Mouse (Mus musculus) forebrain, embryonic 12.5 days (tissue): ENCODE measurements around the gene Kdm2a. TPM values are rescaled to one million over a fixed set of nuclear protein-coding genes. Genes with fewer than 3 reads are reported as not detected.
"Not testable (repeated sequence)": the region's sequence is repeated elsewhere in the genome, so short reads cannot be mapped to it uniquely, and the experiment has no call there.

Experiments
- ATAC-seq: fragments of 200-750 bp; cut with Nextera tagmentation; 2 replicates; pipeline ENCODE4 v1.8.0; 2017; ENCODE audit warnings: moderate TSS enrichment; ENCODE audit not compliant: low FRiP score
- H3K27ac ChIP-seq: fragments of 300-500 bp; sonication (generic); 2 replicates; pipeline ENCODE4 v1.5.1; 2016; ENCODE audit warnings: mild to moderate bottlenecking
- H3K27me3 ChIP-seq: fragments of 300-500 bp; sonication (generic); 2 replicates; pipeline ENCODE4 v1.6.1; 2016; ENCODE audit warnings: mild to moderate bottlenecking
- H3K36me3 ChIP-seq: fragments of 300-500 bp; sonication (generic); replicated peaks from 2 replicates; pipeline ENCODE4 v1.6.1; 2016; ENCODE audit warnings: mild to moderate bottlenecking
- H3K4me1 ChIP-seq: fragments of 300-500 bp; sonication (generic); 2 replicates; pipeline ENCODE4 v1.6.1; 2016
- H3K4me2 ChIP-seq: fragments of 300-500 bp; sonication (generic); 2 replicates; pipeline ENCODE4 v1.6.1; 2016; ENCODE audit warnings: mild to moderate bottlenecking, moderate library complexity
- H3K4me3 ChIP-seq: fragments of 300-500 bp; sonication (generic); replicated peaks from 2 replicates; pipeline ENCODE4 v1.5.1; 2016; ENCODE audit warnings: mild to moderate bottlenecking
- H3K9ac ChIP-seq: fragments of 300-500 bp; sonication (generic); 2 replicates; pipeline ENCODE4 v1.6.1; 2016; ENCODE audit warnings: mild to moderate bottlenecking
- H3K9me3 ChIP-seq: fragments of 300-500 bp; sonication (generic); 2 replicates; pipeline ENCODE4 v1.6.1; 2016
- WGBS: fragments of 180-500 bp; shearing (Covaris S2); methylation state at CpG from one replicate; pipeline ENCODE4 v1.1.7; 2016; 5-methylcytosine and 5-hydroxymethylcytosine counted together
- polyA plus RNA-seq: library from polyadenylated mRNA; unstranded; fragments of >200 nt; fragmentation: Nextera tagmentation; extraction: Ambion mirVana; gene quantifications from 2 replicates; pipeline ENCODE4 v1.2.1, GENCODE M21; 2016

Gene Kdm2a
- polyA plus RNA-seq, 1 experiment from 2014 or later, result 57.2 TPM

DNA sequence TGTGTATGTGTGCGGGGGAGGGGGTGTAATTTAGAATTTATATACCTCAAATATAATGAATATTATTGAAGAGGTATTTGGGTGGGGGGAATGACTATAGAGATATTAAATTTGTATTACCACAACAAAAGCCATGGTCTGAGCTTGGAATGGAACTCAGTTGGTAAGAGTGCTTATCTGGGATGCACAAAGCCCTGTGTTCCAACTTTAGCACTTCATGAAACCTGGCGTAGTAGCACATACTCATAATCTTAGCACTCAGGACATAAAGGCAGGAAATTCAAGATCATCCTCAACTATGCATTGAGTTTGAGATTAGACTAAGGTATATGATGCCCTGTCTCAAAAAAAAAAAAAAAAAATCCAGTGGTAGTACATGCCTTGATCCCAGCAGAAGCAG lies 6.8 kb upstream of the Kdm2a start:
- WGBS, result 93% methylated on average over 2 of the region's 2 CpGs
- Histone ChIP-seq H3K4me2 (no peak overlapping the region), H3K4me1 (no peaks in the 10 kb centered on the region), H3K9ac (no peak overlapping the region), H3K36me3 (no peaks in the 10 kb centered on the region), H3K4me3 (no peak overlapping the region), H3K27me3 (no peaks in the 10 kb centered on the region; the same call in 1 of the 2 replicates), H3K27ac (no peak overlapping the region), H3K9me3 (peaks cover 3% of the 10 kb centered on the region; the same call in 1 of the 2 replicates)
- no peak for ATAC-seq

DNA sequence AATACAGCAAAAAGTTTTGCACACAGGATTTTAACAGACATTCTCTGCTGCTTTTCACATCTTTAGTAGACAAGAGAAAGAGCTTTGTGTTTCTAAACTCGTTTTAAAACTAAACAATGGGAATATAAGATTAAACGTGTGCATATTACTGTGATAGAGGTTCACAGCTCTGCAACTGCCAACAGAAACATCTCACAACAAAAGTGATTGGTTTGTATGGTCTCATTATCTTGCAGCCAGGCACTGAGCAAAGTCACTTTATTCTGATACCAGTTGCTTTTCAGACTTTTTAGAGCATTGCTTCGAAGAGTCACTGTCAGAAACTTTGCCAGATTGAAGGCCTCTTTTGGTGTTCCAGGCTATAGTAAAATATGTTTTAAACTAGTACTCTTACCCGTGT lies 874 bp upstream of the Kdm2a start:
- WGBS, result 73% methylated on average over 4 of the region's 4 CpGs
- ATAC-seq, result no peak
- H3K4me3 ChIP-seq, result no peak overlapping the region
- H3K36me3 ChIP-seq, result no peaks in the 10 kb centered on the region
- peaks cover 3% of the 10 kb centered on the region; the same call in 1 of the 2 replicates for H3K9me3 ChIP-seq
- peaks cover 20% of the 10 kb centered on the region for H3K4me1 ChIP-seq
- no peak overlapping the region for H3K9ac ChIP-seq
- no peak overlapping the region for H3K4me2 ChIP-seq
- no peak overlapping the region for H3K27ac ChIP-seq
- no peaks in the 10 kb centered on the region for H3K27me3 ChIP-seq

DNA sequence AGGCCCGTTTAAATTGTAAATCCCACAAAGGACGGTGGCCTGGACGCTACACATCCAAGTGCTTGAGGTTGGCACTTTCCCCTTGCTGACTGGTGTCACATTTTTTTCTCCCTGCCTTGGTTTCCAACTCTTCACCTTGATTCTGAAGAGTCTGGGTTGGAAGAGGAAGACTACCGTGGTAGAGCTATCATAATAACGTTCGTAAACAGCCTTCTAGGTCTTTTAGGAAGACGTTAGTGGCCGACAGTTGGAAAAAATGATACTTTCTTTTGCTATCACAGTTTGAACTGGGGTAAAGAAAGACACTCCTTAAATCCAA lies 504 bp upstream of the Kdm2a start:
- Histone ChIP-seq H3K9ac (peak overlapping the region; percentile 98), H3K27ac (peak overlapping the region; percentile 38; the same call in 1 of the 2 replicates), H3K36me3 (peaks cover under 1% of the 10 kb centered on the region; the same call in 1 of the 2 replicates), H3K4me1 (peaks cover 22% of the 10 kb centered on the region), H3K4me2 (peak overlapping the region; percentile 92), H3K9me3 (peaks cover 3% of the 10 kb centered on the region; the same call in 1 of the 2 replicates), H3K4me3 (peak overlapping the region; percentile 93), H3K27me3 (no peaks in the 10 kb centered on the region)
- 30% methylated on average over 8 of the region's 8 CpGs for WGBS
- ATAC-seq, result no peak

DNA sequence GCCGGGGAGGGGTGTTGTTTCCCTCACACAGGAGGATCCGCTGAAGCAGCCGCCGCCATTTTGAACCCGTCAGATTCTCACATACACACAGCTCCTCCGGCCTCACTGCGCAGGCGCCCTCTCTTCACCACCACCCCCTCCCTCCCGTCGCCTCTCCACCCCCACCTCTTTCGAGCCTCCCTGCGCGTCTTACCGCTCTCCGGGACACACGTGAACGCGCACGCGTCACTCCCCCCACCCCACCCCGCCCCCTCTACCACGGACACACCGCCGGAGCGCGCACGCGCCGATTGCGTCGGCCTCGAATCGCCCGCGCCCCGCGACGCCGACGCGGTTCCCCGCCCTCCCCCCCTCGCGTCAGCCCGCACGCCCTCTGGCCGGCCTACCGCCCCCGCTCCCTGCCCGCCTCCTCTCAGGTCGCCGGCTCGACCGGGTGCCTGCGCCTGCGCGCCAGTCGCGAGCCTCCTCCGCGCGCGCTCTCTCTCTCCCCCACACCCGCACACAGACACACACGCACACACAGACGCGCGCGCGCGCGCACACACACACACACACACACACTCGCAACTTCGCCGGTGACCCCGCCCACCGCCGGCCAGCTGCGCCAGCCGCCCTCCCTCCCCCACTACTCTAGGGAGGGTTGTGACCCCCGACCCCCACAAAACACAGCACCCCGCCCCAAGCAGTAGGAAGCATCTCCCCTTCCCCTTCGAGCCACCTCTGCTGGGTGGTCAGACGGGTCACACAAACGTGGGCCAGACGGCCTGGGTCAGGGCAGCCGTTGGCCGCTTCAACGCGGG lies 887 bp downstream of the Kdm2a start:
- no peaks in the 10 kb centered on the region for H3K27me3 ChIP-seq
- H3K9ac ChIP-seq, result peak overlapping the region; percentile 98
- H3K27ac ChIP-seq, result peak overlapping the region; percentile 97
- H3K4me2 ChIP-seq, result peak overlapping the region; percentile 92
- H3K36me3 ChIP-seq, result peaks cover 9% of the 10 kb centered on the region; the same call in 1 of the 2 replicates
- WGBS, result under 1% methylated on average over 32 of the region's 90 CpGs
- peaks cover 33% of the 10 kb centered on the region for H3K4me1 ChIP-seq
- no peaks in the 10 kb centered on the region for H3K9me3 ChIP-seq
- ATAC-seq, result peak; percentile 92
- H3K4me3 ChIP-seq, result peak overlapping the region; percentile 93

DNA sequence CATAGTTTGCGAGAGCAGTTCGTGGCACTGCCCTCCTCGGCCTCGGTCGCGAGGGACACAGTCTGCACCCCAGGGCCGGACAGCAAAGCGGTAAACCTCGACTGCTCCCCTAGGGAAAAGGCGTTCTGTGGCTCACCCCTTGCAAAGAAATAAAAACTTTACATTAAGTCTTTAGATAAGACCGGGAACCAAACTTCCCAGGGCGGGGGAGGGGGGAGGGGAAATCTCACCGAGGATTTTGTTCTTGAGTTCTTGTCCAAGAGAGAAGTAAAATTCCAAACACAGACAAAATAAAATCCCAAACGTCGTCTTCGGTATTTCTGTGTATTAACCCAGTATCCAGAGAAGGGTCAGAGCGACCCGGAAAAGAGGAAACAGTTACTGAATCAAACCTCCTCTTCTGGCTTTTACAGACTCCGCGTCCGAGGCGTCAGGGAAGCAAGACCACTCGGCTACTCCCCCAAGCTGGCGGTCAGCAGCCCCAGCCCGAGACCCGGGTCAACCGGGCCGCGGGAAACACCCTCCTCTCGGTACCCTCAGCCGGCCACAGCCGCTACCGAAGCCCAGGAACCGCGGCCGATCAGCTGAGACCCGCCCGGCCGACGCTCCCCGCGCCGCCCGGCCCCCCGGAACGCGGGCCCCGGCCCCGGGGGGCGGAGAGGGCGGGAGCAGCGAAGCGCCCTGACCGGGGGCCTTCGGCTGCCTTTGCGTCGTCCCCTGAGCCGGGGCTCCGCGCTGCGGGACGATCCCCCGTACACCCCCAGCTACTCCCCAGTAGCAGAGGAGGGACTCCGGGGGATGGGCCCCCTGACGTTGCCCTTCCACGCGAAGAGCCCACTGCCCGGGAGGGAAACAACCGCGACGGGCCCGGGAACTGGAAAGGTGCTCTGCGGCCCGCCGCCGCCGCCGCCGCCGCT lies 1.7 kb downstream of the Kdm2a start:
- ATAC-seq, result peak; percentile 67
- Histone ChIP-seq H3K27ac (peak overlapping the region; percentile 97), H3K4me1 (peaks cover 35% of the 10 kb centered on the region), H3K27me3 (no peaks in the 10 kb centered on the region), H3K9ac (peak overlapping the region; percentile 98), H3K9me3 (no peaks in the 10 kb centered on the region), H3K4me3 (peak overlapping the region; percentile 93), H3K36me3 (peaks cover 9% of the 10 kb centered on the region; the same call in 1 of the 2 replicates), H3K4me2 (peak overlapping the region; percentile 92)
- WGBS, result under 1% methylated on average over 62 of the region's 80 CpGs

DNA sequence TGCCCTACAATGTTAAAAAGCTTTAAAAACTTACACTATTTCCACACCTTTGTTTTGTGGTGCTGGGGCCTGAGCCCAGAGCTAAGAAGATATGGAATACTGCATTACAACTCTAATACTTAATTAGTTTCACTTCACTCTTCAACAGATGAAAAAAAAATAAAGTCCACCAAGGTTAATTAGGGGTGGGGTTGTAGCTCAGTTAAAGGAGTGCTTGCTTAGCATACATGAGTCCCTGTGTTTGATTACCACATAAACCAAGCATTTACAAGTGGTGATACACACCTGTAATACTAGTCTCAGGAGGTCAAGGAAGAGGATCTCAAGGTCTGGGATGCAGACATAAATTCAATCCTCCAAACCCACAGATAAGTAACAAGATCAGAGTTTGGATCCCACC lies 10.8 kb downstream of the Kdm2a start:
- Histone ChIP-seq H3K4me2 (no peak overlapping the region), H3K36me3 (peaks cover 11% of the 10 kb centered on the region), H3K27me3 (no peaks in the 10 kb centered on the region), H3K9me3 (no peaks in the 10 kb centered on the region), H3K4me3 (no peak overlapping the region), H3K4me1 (peaks cover 2% of the 10 kb centered on the region; the same call in 1 of the 2 replicates), H3K27ac (no peak overlapping the region), H3K9ac (no peak overlapping the region)
- ATAC-seq, result no peak

DNA sequence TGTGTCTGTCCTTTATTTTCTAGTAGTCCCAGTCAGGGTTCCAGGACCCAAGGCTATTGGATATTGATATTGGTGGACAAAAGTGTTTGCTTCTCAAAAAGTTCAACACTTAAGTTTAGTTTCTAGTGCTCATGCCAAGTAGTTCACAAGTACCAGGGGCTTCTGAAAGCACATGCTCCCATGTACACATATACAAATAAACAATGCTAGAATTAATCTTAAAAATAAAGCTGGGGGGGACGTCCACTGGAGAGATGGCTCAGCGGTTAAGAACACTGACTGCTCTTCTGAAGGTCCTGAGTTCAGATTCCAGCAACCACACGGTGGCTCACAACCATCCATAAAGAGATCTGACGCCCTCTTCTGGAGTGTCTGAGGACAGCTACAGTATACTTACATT lies 13.1 kb downstream of the Kdm2a start:
- H3K4me3 ChIP-seq, result no peak overlapping the region
- ATAC-seq, result no peak
- H3K9me3 ChIP-seq, result no peaks in the 10 kb centered on the region
- H3K9ac ChIP-seq, result no peak overlapping the region
- H3K36me3 ChIP-seq, result peaks cover 7% of the 10 kb centered on the region
- no peak overlapping the region for H3K27ac ChIP-seq
- H3K4me1 ChIP-seq, result no peaks in the 10 kb centered on the region
- no peaks in the 10 kb centered on the region for H3K27me3 ChIP-seq
- WGBS, result 84% methylated on average over 4 of the region's 4 CpGs
- H3K4me2 ChIP-seq, result no peak overlapping the region

DNA sequence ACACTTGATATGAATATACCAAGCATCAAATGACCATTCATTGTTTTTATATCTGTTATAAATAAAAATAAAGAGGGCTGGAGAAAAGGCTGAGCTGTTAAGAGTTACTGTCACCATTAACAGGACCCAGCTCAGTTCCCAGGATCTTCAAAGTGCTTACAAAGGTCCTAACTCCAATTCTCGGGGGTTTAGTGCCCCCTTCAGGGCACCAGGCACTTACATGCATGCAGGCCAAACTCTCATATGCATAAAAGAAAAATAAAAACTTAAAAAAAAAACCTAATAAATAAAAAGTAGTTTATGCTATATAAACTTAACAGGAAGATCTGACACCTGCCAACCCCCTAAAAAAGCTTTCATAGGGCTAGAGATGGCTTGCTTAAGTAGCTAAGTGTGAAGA lies 13.8 kb downstream of the Kdm2a start:
- Histone ChIP-seq H3K27me3 (no peaks in the 10 kb centered on the region), H3K9ac (no peak overlapping the region), H3K4me2 (no peak overlapping the region), H3K4me1 (no peaks in the 10 kb centered on the region), H3K36me3 (peaks cover 7% of the 10 kb centered on the region; the same call in 1 of the 2 replicates), H3K4me3 (no peak overlapping the region), H3K27ac (no peak overlapping the region), H3K9me3 (no peaks in the 10 kb centered on the region)
- 45% methylated on average over 1 of the region's 1 CpGs for WGBS
- ATAC-seq, result no peak

DNA sequence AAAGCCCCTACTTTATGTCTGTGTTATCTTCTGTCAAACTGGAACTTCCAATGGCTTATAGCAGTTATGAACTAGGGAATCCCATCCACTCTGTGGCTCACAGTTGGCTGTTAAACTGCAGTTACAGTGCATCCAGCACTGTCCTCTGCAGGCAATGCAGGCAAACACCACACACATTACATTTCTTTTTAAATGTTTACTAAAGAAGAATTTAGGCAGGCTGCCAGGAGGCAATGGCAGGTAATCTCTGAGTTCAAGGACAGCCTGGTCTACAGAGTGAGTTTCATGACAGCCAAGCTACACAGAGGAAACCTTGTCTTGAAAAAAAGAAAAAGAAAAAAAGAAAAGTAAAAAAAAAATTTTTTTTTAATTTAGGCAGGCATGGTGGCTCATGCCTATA lies 14.8 kb downstream of the Kdm2a start:
- Histone ChIP-seq H3K4me2 (no peak overlapping the region), H3K27me3 (no peaks in the 10 kb centered on the region), H3K9me3 (no peaks in the 10 kb centered on the region), H3K9ac (no peak overlapping the region), H3K4me1 (no peaks in the 10 kb centered on the region), H3K36me3 (peaks cover 15% of the 10 kb centered on the region), H3K27ac (no peak overlapping the region), H3K4me3 (no peak overlapping the region)
- no peak for ATAC-seq

DNA sequence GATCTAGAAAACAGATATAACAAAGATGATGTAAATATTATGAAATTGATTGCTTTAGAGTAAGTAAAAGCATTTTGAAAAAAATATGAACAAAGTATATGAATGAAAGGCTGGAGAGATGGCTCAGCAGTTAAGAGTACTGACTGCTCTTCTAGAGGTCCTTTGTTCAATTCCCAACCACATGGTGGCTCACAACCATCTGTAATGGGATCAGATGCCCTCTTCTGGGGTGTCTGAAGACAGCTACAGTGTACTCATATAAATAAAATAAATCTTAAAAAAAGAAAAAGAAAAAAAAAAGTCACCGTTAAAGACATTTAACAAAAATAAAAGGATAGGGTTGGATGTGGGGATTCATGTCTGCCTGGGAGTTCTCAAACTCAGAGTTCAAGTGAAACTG lies 15.8 kb downstream of the Kdm2a start:
- H3K4me2 ChIP-seq, H3K27ac ChIP-seq, H3K9me3 ChIP-seq, H3K27me3 ChIP-seq, H3K9ac ChIP-seq, H3K4me3 ChIP-seq, ATAC-seq, H3K4me1 ChIP-seq: not testable (repeated sequence)
- peaks cover 10% of the 10 kb centered on the region for H3K36me3 ChIP-seq
- 91% methylated on average over 1 of the region's 1 CpGs for WGBS

DNA sequence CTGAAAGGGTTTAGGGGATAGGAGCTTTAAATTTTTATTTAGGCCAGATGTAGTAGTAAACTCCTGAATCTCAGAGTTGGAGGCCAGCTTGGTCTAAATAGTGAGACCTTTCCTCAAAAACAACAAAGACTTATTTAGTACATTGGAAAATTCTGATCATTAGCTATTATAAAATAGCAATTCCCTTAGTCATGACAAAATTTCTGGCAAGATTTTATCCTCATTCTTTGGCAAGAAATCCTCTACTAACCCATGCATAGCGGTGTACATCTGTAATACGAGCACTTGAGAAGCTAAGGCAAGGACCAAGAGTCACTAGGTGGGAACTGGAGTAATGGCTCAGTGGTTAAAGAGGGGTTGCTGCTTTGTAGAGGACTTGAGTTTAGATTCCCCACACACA lies 27.4 kb downstream of the Kdm2a start:
- 95% methylated on average over 2 of the region's 2 CpGs for WGBS
- Histone ChIP-seq H3K36me3 (no peaks in the 10 kb centered on the region), H3K4me3 (no peak overlapping the region), H3K27ac (no peak overlapping the region), H3K4me2 (no peak overlapping the region), H3K4me1 (no peaks in the 10 kb centered on the region), H3K27me3 (no peaks in the 10 kb centered on the region), H3K9me3 (no peaks in the 10 kb centered on the region), H3K9ac (no peak overlapping the region)
- no peak for ATAC-seq

DNA sequence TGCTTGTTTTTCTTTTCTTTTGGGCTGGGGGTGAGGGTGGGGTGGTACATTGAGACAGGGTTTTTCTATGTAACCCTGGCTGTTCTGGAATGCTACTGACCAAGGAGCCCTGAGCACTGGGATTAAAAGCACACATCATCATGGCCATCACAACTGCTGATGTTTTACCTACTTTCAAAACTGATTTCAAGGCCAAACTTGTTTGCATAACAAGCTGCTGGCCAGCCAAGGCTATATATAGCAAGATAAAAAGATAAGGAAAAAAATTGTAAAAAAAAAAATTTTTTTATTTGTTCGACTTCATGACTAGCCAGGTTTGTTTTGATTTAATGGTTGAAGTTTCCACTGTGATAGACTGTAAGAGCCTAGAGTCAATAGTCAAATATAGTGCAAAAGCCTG lies 27.8 kb downstream of the Kdm2a start:
- no peaks in the 10 kb centered on the region for H3K27me3 ChIP-seq
- H3K9me3 ChIP-seq, result no peaks in the 10 kb centered on the region
- H3K4me3 ChIP-seq, result no peak overlapping the region
- no peak overlapping the region for H3K27ac ChIP-seq
- no peaks in the 10 kb centered on the region for H3K4me1 ChIP-seq
- H3K9ac ChIP-seq, result no peak overlapping the region
- ATAC-seq, result no peak
- WGBS, result 86% methylated on average over 1 of the region's 1 CpGs
- no peaks in the 10 kb centered on the region for H3K36me3 ChIP-seq
- H3K4me2 ChIP-seq, result no peak overlapping the region
